Mouse (Mus musculus) cerebellum, adult 18-20 months (tissue): ENCODE measurements around the gene Atp13a1.

Experiments used
- DNase-seq, 2 experiments: peaks; one replicate each; pipeline ENCODE4 v3.0.0; 2021

The Atp13a1 gene

DNA sequence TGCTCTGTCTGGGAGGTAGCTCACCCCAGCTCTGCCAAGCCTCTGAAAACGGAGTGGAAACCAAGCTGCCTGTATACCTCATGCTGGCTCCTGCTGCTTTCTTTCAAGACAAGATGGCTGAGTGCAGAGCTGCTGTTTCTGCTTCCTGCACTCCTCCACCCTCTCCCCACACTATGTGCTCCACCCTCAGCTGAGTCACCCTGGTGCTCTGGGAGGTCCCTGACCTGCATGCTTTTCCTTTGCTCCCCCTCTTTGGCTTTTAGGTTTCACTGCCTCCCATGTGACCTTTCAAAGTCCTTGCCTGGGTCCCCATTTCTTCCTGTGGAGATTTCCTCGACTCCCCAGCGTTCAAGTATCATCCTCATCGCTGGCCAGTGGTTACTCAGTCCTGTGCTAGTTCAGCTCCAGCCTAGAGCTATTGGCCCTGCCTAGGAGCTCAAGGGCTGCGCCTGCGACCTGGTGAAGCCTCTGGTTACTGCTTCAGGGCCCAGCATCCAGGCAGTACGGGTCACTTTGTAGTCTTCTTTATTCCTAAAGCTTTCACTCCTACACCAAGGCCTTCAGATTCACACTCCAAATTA lies 60.1 kb downstream of the Atp13a1 start:
- no peak for DNase-seq

DNA sequence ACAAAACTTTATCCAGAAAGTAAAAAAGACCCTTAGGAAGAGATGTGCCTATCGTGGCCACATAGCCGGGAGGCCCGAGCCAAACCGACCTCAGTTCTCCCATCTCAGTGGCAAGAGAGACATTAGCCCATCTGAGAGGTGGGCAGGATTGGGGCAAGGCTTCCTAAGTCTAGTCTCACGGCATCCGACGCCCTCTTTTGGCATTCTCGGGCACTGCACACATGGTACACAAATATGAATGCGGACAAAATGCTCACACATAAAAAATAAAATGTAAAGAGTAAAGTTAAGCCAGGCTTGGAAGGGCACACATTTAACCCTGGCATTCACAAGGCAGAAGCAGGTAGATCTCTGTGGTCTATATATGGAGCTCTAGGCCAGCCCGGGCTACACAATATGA lies 62.9 kb downstream of the Atp13a1 start:
- no peak for DNase-seq
